Mouse (Mus musculus) hindbrain, embryonic 12.5 days (tissue): ENCODE measurements at regions not wholly inside any gene's neighbourhood (a gene's known extent, or its start where the extent isn't known, plus 50 kb on each side); places are given as distances from the start of the nearest gene placed in this dataset.

Source experiments
- ATAC-seq: fragments of 200-750 bp; cut with Nextera tagmentation; 2 replicates; pipeline ENCODE4 v1.8.0; 2017; ENCODE audit warnings: moderate TSS enrichment; ENCODE audit not compliant: low FRiP score
- H3K27ac ChIP-seq: fragments of 300-500 bp; sonication (generic); 2 replicates; pipeline ENCODE4 v1.5.1; 2016; ENCODE audit warnings: mild to moderate bottlenecking
- H3K27me3 ChIP-seq: fragments of 300-500 bp; sonication (generic); 2 replicates; pipeline ENCODE4 v1.6.1; 2016; ENCODE audit warnings: mild to moderate bottlenecking
- H3K36me3 ChIP-seq: fragments of 300-500 bp; sonication (generic); 2 replicates; pipeline ENCODE4 v1.6.1; 2016; ENCODE audit warnings: mild to moderate bottlenecking
- H3K4me1 ChIP-seq: fragments of 300-500 bp; sonication (generic); 2 replicates; pipeline ENCODE4 v1.6.1; 2016
- H3K4me2 ChIP-seq: fragments of 300-500 bp; sonication (generic); replicated peaks from 2 replicates; pipeline ENCODE4 v1.6.1; 2016; ENCODE audit warnings: mild to moderate bottlenecking
- H3K4me3 ChIP-seq: fragments of 300-500 bp; sonication (generic); 2 replicates; pipeline ENCODE4 v1.5.1; 2016; ENCODE audit warnings: mild to moderate bottlenecking
- H3K9ac ChIP-seq: fragments of 300-500 bp; sonication (generic); 2 replicates; pipeline ENCODE4 v1.6.1; 2016; ENCODE audit warnings: mild to moderate bottlenecking, moderate library complexity
- H3K9me3 ChIP-seq: fragments of 300-500 bp; sonication (generic); replicated peaks from 2 replicates; pipeline ENCODE4 v1.6.1; 2016; ENCODE audit warnings: mild to moderate bottlenecking
- WGBS: fragments of 180-500 bp; shearing (Covaris S2); methylation state at CpG from one replicate; pipeline ENCODE4 v1.1.7; 2016; 5-methylcytosine and 5-hydroxymethylcytosine counted together

- no peaks in the 10 kb centered on the region for H3K36me3 ChIP-seq
- H3K4me1 ChIP-seq, result no peaks in the 10 kb centered on the region
These were observed 603.4 kb downstream of the Epha4 start for GRCm38 (mm10) chr1:76911472-76911871.

GRCm38 (mm10) chr1:76919541-76919940 is 595.3 kb downstream of the Epha4 start:
- Histone ChIP-seq H3K27ac (no peak overlapping the region), H3K36me3 (no peaks in the 10 kb centered on the region), H3K9ac (no peak overlapping the region), H3K4me1 (no peaks in the 10 kb centered on the region), H3K4me3 (no peak overlapping the region), H3K9me3 (no peaks in the 10 kb centered on the region), H3K27me3 (no peaks in the 10 kb centered on the region), H3K4me2 (no peak overlapping the region)
- 30% methylated on average over 2 of the region's 2 CpGs for WGBS
- no peak for ATAC-seq

More at GRCm38 (mm10) chr1:76911472-76911871, 603.4 kb downstream of the Epha4 start:
- WGBS, result 90% methylated on average over 3 of the region's 3 CpGs
- H3K4me2 ChIP-seq, result no peak overlapping the region
- no peak overlapping the region for H3K27ac ChIP-seq
- ATAC-seq, result no peak
- H3K27me3 ChIP-seq, result no peaks in the 10 kb centered on the region
- H3K9me3 ChIP-seq, result no peaks in the 10 kb centered on the region
- H3K9ac ChIP-seq, result no peak overlapping the region
- no peak overlapping the region for H3K4me3 ChIP-seq

- Histone ChIP-seq H3K36me3 (no peaks in the 10 kb centered on the region), H3K27me3 (no peaks in the 10 kb centered on the region), H3K4me1 (no peaks in the 10 kb centered on the region), H3K9me3 (no peaks in the 10 kb centered on the region), H3K9ac (no peak overlapping the region), H3K4me3 (no peak overlapping the region), H3K4me2 (no peak overlapping the region), H3K27ac (no peak overlapping the region)
- ATAC-seq, result no peak
These were observed 594.3 kb downstream of the Epha4 start for GRCm38 (mm10) chr1:76920634-76921033.

- H3K4me1 ChIP-seq, result no peaks in the 10 kb centered on the region
- no peak overlapping the region for H3K27ac ChIP-seq
- H3K9ac ChIP-seq, result no peak overlapping the region
- no peak overlapping the region for H3K4me3 ChIP-seq
- no peak for ATAC-seq
- no peak overlapping the region for H3K4me2 ChIP-seq
- 83% methylated on average over 5 of the region's 5 CpGs for WGBS
- no peaks in the 10 kb centered on the region for H3K36me3 ChIP-seq
- no peaks in the 10 kb centered on the region for H3K27me3 ChIP-seq
- no peaks in the 10 kb centered on the region for H3K9me3 ChIP-seq
These were observed 587.8 kb downstream of the Epha4 start for GRCm38 (mm10) chr1:76927041-76927440.

- H3K4me1 ChIP-seq, result no peaks in the 10 kb centered on the region
- no peak overlapping the region for H3K4me3 ChIP-seq
- H3K27ac ChIP-seq, result no peak overlapping the region
- H3K36me3 ChIP-seq, result no peaks in the 10 kb centered on the region
- 93% methylated on average over 2 of the region's 2 CpGs for WGBS
- no peak overlapping the region for H3K4me2 ChIP-seq
- no peaks in the 10 kb centered on the region for H3K27me3 ChIP-seq
- no peak overlapping the region for H3K9ac ChIP-seq
- no peak for ATAC-seq
- H3K9me3 ChIP-seq, result no peaks in the 10 kb centered on the region
These were observed 586.9 kb downstream of the Epha4 start for GRCm38 (mm10) chr1:76928035-76928434.

GRCm38 (mm10) chr1:76933460-76933859 is 581.4 kb downstream of the Epha4 start:
- Histone ChIP-seq H3K9me3 (no peaks in the 10 kb centered on the region), H3K4me1 (no peaks in the 10 kb centered on the region), H3K27me3 (no peaks in the 10 kb centered on the region), H3K36me3 (no peaks in the 10 kb centered on the region), H3K4me2 (no peak overlapping the region), H3K27ac (no peak overlapping the region), H3K9ac (no peak overlapping the region), H3K4me3 (no peak overlapping the region)
- WGBS, result 84% methylated on average over 4 of the region's 4 CpGs
- ATAC-seq, result no peak

GRCm38 (mm10) chr1:76942730-76943129 is 572.2 kb downstream of the Epha4 start:
- Histone ChIP-seq H3K36me3 (no peaks in the 10 kb centered on the region), H3K27me3 (no peaks in the 10 kb centered on the region), H3K27ac (no peak overlapping the region), H3K9me3 (no peaks in the 10 kb centered on the region), H3K4me2 (no peak overlapping the region), H3K9ac (no peak overlapping the region), H3K4me3 (no peak overlapping the region), H3K4me1 (no peaks in the 10 kb centered on the region)
- no peak for ATAC-seq
- WGBS, result 60% methylated on average over 3 of the region's 3 CpGs

- Histone ChIP-seq H3K27me3 (no peaks in the 10 kb centered on the region), H3K9me3 (no peaks in the 10 kb centered on the region), H3K27ac (no peak overlapping the region), H3K4me3 (no peak overlapping the region), H3K4me1 (no peaks in the 10 kb centered on the region), H3K9ac (no peak overlapping the region), H3K4me2 (no peak overlapping the region), H3K36me3 (no peaks in the 10 kb centered on the region)
- WGBS, result 68% methylated on average over 4 of the region's 4 CpGs
- ATAC-seq, result no peak
These were observed 570.8 kb downstream of the Epha4 start for GRCm38 (mm10) chr1:76944046-76944445.

GRCm38 (mm10) chr1:76955031-76955430 is 559.9 kb downstream of the Epha4 start:
- H3K4me2 ChIP-seq, result no peak overlapping the region
- H3K9ac ChIP-seq, result no peak overlapping the region
- no peaks in the 10 kb centered on the region for H3K4me1 ChIP-seq
- H3K4me3 ChIP-seq, result no peak overlapping the region
- H3K9me3 ChIP-seq, result no peaks in the 10 kb centered on the region
- H3K27me3 ChIP-seq, result no peaks in the 10 kb centered on the region
- ATAC-seq, result no peak
- no peaks in the 10 kb centered on the region for H3K36me3 ChIP-seq
- H3K27ac ChIP-seq, result no peak overlapping the region

- 80% methylated on average over 5 of the region's 5 CpGs for WGBS
- Histone ChIP-seq H3K9me3 (no peaks in the 10 kb centered on the region), H3K27me3 (no peaks in the 10 kb centered on the region), H3K36me3 (no peaks in the 10 kb centered on the region), H3K4me3 (no peak overlapping the region), H3K27ac (no peak overlapping the region), H3K4me1 (no peaks in the 10 kb centered on the region), H3K4me2 (no peak overlapping the region), H3K9ac (no peak overlapping the region)
- no peak for ATAC-seq
These were observed 557.5 kb downstream of the Epha4 start for GRCm38 (mm10) chr1:76957411-76957810.

GRCm38 (mm10) chr1:76958706-76959105 is 556.2 kb downstream of the Epha4 start:
- Histone ChIP-seq H3K27ac (no peak overlapping the region), H3K4me3 (no peak overlapping the region), H3K9ac (no peak overlapping the region), H3K4me2 (no peak overlapping the region), H3K27me3 (no peaks in the 10 kb centered on the region), H3K9me3 (no peaks in the 10 kb centered on the region), H3K4me1 (no peaks in the 10 kb centered on the region), H3K36me3 (no peaks in the 10 kb centered on the region)
- no peak for ATAC-seq
- 80% methylated on average over 4 of the region's 4 CpGs for WGBS

GRCm38 (mm10) chr1:76972454-76972853 is 542.4 kb downstream of the Epha4 start:
- 64% methylated on average over 4 of the region's 4 CpGs for WGBS
- Histone ChIP-seq H3K4me2 (no peak overlapping the region), H3K4me3 (no peak overlapping the region), H3K27me3 (no peaks in the 10 kb centered on the region), H3K36me3 (no peaks in the 10 kb centered on the region), H3K27ac (no peak overlapping the region), H3K9me3 (no peaks in the 10 kb centered on the region), H3K9ac (no peak overlapping the region), H3K4me1 (peaks cover 6% of the 10 kb centered on the region; the same call in 1 of the 2 replicates)
- ATAC-seq, result no peak

GRCm38 (mm10) chr1:76975077-76975945 is 539.6 kb downstream of the Epha4 start:
- 66% methylated on average over 12 of the region's 12 CpGs for WGBS
- no peak for ATAC-seq
- H3K4me2 ChIP-seq, result no peak overlapping the region
- H3K27me3 ChIP-seq, result no peaks in the 10 kb centered on the region
- no peak overlapping the region for H3K9ac ChIP-seq
- peaks cover 6% of the 10 kb centered on the region; the same call in 1 of the 2 replicates for H3K4me1 ChIP-seq
- no peaks in the 10 kb centered on the region for H3K9me3 ChIP-seq
- no peak overlapping the region for H3K27ac ChIP-seq
- H3K4me3 ChIP-seq, result no peak overlapping the region
- H3K36me3 ChIP-seq, result no peaks in the 10 kb centered on the region
